Mouse (Mus musculus) lung, adult 2 months (tissue): Measurements from ENCODE around the gene Rflna. TPM values are rescaled to one million over a fixed set of nuclear protein-coding genes. Genes with fewer than 3 reads are reported as not detected.

Experiments
- DNase-seq: peaks from one replicate; pipeline ENCODE4 v3.0.0; 2022
- H3K4me1 ChIP-seq: fragments of 200-500 bp; 2 replicates; pipeline ENCODE4 v1.6.1; 2011; ENCODE audit warnings: low read length; ENCODE audit not compliant: control insufficient read depth, insufficient read depth
- H3K4me3 ChIP-seq: fragments of 200-500 bp; replicated peaks from 2 replicates; pipeline ENCODE3; 2011; ENCODE audit warnings: low read depth, mild to moderate bottlenecking, control low read depth, low read length; ENCODE audit errors: extremely low read depth
- CTCF ChIP-seq: fragments of 200-500 bp; IDR thresholded peaks from 2 replicates; pipeline ENCODE4 v1.5.1; 2011; ENCODE audit warnings: mild to moderate bottlenecking, low read length, control low read depth; ENCODE audit not compliant: insufficient read depth
- POLR2A ChIP-seq: fragments of 200-500 bp; IDR thresholded peaks from 2 replicates; pipeline ENCODE4 v1.6.1; 2011; ENCODE audit warnings: low read depth, mild to moderate bottlenecking, control low read depth, low read length, borderline replicate concordance; ENCODE audit errors: extremely low read depth
- WGBS: fragments of 180-500 bp; shearing (Covaris S2); methylation state at CpG from one replicate; pipeline ENCODE4 v1.1.7; 2018; 5-methylcytosine and 5-hydroxymethylcytosine counted together
- polyA plus RNA-seq: library from polyadenylated mRNA; depleted of rRNA; stranded (reverse); fragments of >200 nt; gene quantifications from 2 replicates; pipeline ENCODE4 v1.2.3, GENCODE M21; 2012

The Rflna gene
- polyA plus RNA-seq, 1 experiment: 20.2 TPM

DNA sequence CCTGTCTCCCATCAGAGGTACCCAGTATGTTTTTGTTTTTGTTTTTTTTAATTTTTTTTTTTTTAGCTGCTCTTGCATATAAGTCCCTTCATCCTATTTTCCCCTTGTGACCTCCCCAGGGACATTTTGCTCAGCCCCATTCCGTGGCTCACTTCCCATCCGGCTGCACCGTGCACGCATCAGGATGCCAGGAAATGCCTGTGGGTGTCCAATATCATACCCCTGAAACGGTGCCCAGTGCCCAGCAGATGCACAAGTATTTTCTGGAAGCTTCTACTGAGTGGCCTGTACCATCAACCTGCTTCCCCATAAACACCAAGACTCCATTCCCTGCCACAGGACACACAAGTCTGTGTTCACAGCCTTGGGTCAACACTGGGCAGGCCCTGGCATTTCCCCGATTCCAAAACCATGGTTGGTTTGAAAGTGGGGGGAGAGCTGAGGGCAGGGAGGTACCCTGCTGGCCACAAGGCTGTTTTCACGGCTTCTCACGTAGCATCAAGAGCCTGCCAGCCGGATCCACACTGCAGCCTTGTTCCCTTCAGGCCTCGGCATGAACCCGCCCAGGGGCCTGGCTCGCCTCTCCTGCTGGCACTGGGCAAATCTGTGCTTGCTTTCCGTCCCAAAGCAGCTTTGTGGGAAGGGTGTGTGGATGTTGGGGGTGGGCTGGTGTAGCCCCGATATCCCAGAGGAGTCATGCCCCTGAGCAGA lies 36.2 kb upstream of the Rflna start:
- no peak for DNase-seq
- 60% methylated on average over 14 of the region's 14 CpGs for WGBS
- H3K4me3 ChIP-seq: no peak overlapping the region

DNA sequence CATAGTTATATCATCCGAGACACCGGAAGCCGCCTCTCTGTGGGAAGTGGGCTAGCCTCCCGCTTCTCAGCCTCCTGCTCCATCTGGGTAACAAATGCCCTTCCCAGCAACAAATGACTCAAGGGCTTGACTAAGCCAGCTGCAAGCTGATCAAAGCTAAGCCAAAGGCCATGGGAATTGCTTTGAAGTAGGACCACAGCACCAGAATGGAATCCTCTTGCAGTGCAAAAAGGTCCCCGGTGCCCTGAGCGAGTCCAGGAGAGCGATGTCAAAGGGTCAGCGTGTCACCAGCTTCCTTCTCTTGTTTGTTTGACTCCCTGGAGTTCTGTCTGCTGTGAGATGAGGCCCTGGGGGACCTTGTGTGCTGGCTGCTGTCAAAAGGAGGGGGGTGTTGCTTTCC lies 33.2 kb upstream of the Rflna start:
- no peak for DNase-seq
- 47% methylated on average over 8 of the region's 8 CpGs for WGBS
- Histone ChIP-seq H3K4me1 (no peaks in the 10 kb centered on the region), H3K4me3 (no peak overlapping the region)
- TF ChIP-seq CTCF: no peak
- TF ChIP-seq POLR2A: no peak

More for the DNA sequence above, 36.2 kb upstream of the Rflna start:
- peaks cover 6% of the 10 kb centered on the region; the same call in 1 of the 2 replicates for H3K4me1 ChIP-seq
- TF ChIP-seq CTCF (no peak), POLR2A (no peak)

DNA sequence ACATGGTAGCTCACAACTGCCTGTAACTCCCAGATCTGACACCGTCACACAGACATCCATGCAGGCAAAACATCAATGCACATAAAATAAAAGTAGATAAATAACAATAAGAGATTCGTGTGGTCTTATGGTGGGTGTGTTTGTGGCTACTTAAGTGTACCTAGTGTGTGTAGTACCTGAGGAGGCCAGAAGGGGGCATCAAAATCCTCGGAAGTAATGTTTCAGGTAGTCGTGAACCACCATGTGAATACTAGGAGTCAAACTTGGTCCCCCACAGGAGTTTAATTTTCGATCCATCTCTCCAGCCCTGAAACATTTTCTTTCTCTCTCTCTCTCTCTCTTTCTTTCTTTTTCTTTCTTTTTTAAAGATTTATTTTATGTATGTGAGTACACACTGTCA lies 16.8 kb upstream of the Rflna start:
- WGBS: 90% methylated on average over 5 of the region's 5 CpGs
- no peak for DNase-seq
- Histone ChIP-seq H3K4me1 (no peaks in the 10 kb centered on the region), H3K4me3 (no peak overlapping the region)
- no peak for TF ChIP-seq POLR2A
- TF ChIP-seq CTCF: no peak

DNA sequence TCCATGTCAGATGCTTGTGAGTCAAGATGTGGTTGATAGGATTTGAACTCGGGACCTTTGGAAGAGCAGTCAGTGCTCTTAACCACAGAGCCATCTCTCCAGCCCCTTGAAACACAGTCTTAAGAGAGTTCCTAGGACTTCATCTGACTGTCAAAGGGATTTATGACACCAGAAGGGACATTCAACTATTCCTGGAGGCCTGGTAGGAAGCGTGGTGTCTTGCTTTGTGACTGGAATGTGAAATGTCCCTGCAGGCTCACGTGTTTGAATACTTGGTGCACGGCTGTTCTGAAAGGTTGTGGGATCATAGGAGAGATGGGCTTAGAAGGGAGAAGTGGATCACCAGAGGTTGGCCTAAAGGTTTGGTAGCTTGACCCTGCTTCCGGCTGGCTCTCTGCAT lies 16.4 kb upstream of the Rflna start:
- H3K4me3 ChIP-seq: no peak overlapping the region
- no peaks in the 10 kb centered on the region for H3K4me1 ChIP-seq
- 84% methylated on average over 5 of the region's 5 CpGs for WGBS
- DNase-seq: no peak
- no peak for TF ChIP-seq CTCF
- TF ChIP-seq POLR2A: no peak

DNA sequence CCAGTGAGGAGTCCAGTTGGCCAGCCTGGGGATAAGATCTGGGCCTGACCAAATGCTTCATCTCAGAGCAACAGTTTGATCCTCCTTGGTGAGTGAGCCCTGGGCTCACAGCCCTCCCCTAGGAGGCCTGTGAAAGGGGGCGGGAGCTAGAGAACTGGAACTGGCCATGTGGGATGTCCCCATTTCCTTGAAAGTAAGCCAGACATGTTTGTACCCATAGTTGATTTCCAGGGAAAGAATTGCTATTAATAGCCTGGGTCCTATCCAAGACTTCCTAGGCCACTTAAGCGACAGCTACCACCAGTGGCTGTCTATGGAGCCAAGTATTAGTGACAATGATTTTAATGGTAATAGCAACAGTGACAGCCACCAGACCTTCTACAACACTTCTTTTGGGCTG lies 13.3 kb upstream of the Rflna start:
- no peak overlapping the region for H3K4me3 ChIP-seq
- no peak for TF ChIP-seq CTCF
- TF ChIP-seq POLR2A: no peak
- H3K4me1 ChIP-seq: 0 out of 2 replicates have a peak, but pooled peaks cover 2% of the 10 kb centered on the region
- DNase-seq: no peak
- 50% methylated on average over 2 of the region's 2 CpGs for WGBS

DNA sequence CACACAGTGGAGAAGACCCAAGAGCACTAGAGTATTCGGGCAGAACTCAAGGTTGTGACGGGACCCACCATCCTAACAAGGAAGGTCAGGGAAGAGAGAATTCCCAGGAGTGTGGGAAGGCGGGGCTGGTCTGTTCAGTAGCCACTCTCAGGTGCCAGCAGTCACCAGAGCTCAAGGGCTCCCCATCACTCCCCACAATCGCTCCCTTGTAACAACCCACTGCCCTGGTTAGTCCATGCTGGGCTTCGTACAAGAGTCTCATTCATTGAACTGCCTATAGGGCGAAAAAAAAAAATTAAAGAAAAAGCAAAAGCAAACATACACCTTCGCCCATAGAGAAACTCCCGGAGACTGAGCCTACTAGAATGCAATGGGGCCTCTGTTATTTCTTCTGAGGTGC lies 10.7 kb upstream of the Rflna start:
- WGBS: 78% methylated on average over 8 of the region's 8 CpGs
- DNase-seq: no peak
- Histone ChIP-seq H3K4me3 (no peak overlapping the region), H3K4me1 (0 out of 2 replicates have a peak, but pooled peaks cover 2% of the 10 kb centered on the region)
- TF ChIP-seq CTCF (no peak), POLR2A (no peak)

DNA sequence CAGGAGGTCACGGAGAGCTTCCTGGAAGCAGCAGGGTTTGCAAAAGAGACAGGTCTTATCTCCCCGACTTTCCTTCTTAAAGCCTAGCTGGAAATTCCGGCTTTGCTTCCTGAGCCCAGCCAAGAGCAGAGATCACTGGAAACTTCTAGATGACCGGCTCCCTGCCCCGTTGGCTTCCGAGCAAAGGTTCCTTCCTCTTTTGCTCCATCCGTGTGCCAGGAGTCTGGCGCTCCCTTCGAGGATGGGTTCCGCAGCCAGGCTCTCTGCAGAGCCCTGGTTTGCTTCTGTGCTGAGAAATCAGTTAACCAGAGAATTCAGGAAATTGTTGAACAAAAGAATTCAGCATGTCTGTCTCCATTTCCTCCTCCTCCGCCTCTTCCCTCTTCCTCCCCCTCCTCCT lies 10.1 kb upstream of the Rflna start:
- no peak for TF ChIP-seq CTCF
- WGBS: 13% methylated on average over 11 of the region's 11 CpGs
- no peak overlapping the region for H3K4me3 ChIP-seq
- no peak for DNase-seq
- 0 out of 2 replicates have a peak, but pooled peaks cover 2% of the 10 kb centered on the region for H3K4me1 ChIP-seq

DNA sequence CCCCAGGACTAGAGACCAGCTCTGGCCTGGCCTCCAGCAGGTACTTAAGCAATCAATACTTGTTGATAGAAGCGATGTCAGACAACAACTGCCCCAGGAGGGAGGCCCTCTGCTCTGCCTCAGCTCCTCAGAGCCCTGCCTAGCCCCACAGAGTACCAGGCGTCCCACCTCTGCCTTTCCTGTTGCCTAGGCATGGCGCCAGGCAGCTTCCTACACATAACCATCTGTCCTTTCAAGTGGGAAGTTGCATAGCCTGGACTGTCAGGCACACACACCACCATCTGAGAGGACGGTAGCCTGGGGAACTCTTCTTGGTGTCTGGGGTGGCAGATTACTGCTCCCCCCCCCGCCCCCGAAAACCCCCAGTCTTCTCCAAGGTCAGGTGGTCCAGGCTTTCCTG lies 6.2 kb upstream of the Rflna start:
- DNase-seq: no peak
- TF ChIP-seq CTCF: no peak
- Histone ChIP-seq H3K4me1 (0 out of 2 replicates have a peak, but pooled peaks cover 2% of the 10 kb centered on the region), H3K4me3 (no peak overlapping the region)
- 46% methylated on average over 6 of the region's 6 CpGs for WGBS

DNA sequence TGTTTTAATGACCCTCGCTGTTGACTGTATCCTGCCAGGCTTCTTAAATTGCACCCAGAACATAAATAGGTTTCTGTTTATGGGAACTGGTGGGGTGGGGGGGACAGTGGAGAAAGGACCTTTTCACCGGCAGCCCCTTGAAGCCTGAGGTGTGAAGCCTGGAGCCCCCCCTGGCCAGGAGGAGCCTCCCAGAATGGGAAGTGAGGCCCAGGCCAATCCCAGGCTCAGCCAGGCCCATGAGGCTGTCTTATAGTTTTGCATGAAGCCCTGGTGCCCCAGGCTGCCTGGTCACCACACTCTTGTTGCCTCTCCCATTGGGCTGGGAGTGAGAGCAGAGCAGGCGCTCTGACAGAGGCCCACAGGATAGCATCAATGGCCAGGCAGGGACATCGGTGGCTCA lies 5.1 kb upstream of the Rflna start:
- DNase-seq: no peak
- 92% methylated on average over 4 of the region's 4 CpGs for WGBS
- Histone ChIP-seq H3K4me3 (no peak overlapping the region), H3K4me1 (no peaks in the 10 kb centered on the region)
- TF ChIP-seq POLR2A (no peak), CTCF (no peak)

DNA sequence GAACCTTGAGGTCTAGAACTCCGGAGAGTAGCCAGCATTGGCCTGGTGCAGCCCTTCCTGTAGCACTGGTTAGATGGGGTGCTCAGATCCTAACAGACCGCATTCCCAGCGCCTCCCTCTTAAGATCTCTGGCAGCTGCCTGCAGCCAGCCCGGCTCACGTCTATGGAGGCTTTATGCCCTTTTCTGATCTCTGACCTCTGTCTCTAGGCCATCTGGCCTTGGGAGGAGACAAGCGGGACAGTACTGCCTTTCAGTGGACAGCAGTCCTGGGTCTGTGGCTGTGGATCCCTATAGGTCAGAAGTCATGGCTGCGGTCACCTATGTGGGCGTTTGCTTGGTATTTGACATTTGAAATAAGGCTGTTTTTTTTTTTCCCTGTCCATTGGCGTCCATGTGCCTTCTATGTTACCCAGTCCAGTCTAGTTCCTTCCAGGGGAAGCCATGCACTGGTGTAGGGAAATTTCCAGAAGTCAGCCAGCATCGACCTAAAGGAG lies 2.2 kb upstream of the Rflna start:
- no peak for DNase-seq
- WGBS: 73% methylated on average over 10 of the region's 10 CpGs
- H3K4me3 ChIP-seq: no peak overlapping the region
- H3K4me1 ChIP-seq: no peaks in the 10 kb centered on the region
- TF ChIP-seq CTCF (no peak), POLR2A (no peak)

DNA sequence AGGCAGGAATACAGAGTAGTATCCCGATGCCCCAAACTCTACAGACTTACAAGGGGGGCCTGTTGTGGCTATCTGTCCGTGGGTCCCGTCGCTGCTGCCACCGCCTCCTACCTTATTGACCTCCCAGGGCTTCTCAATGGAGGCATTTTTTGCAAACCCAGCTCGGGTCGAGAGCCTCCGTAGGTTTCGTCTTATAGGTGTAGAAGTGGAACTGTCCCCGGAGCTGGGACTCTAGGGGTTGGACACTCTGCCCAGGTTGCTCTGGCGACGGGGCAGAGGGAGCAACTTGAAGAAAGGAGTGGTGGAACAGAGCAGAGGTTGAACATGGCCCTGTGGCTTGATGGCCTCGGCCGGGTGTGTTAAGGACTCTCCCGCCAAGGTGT lies 843 bp downstream of the Rflna start:
- no peak for DNase-seq
- no peak for TF ChIP-seq CTCF
- TF ChIP-seq POLR2A: no peak
- Histone ChIP-seq H3K4me3 (peak overlapping the region; percentile 0), H3K4me1 (no peaks in the 10 kb centered on the region)
- WGBS: 15% methylated on average over 15 of the region's 15 CpGs
